Mouse (Mus musculus) heart, embryonic 14.5 days (tissue): Measurements from ENCODE around the gene Slc44a1. TPM values are rescaled to one million over a fixed set of nuclear protein-coding genes. Genes with fewer than 3 reads are reported as not detected.

ENCODE experiments used
- ATAC-seq: fragments of 200-750 bp; cut with Nextera tagmentation; 2 replicates; pipeline ENCODE4 v1.8.0; 2017; ENCODE audit warnings: low read depth, moderate TSS enrichment; ENCODE audit not compliant: insufficient number of reproducible peaks, insufficient read depth, low FRiP score
- H3K27ac ChIP-seq, 2 experiments: fragments of 200-500 bp in 1 of 2; fragments of 300-500 bp in 1 of 2; sonication (generic) in 1 of 2; replicated peaks in 1 of 2; 2 replicates each; pipeline ENCODE4 v1.5.1; 2012 to 2014; ENCODE audit warnings: low read depth in 2 of 2, low read length in 2 of 2, control low read depth in 1 of 2, mild to moderate bottlenecking in 1 of 2, mixed read lengths in 1 of 2; ENCODE audit not compliant: control insufficient read depth in 1 of 2, insufficient read depth in 1 of 2
- H3K27me3 ChIP-seq: fragments of 300-500 bp; sonication (generic); 2 replicates; pipeline ENCODE4 v1.6.1; 2014; ENCODE audit warnings: mild to moderate bottlenecking, low read length, control low read depth; ENCODE audit not compliant: control insufficient read depth, insufficient read depth
- H3K36me3 ChIP-seq: fragments of 300-500 bp; sonication (generic); 2 replicates; pipeline ENCODE4 v1.6.1; 2014; ENCODE audit warnings: mild to moderate bottlenecking, control low read depth, low read length, mixed read lengths; ENCODE audit not compliant: control insufficient read depth, insufficient read depth
- H3K4me1 ChIP-seq, 2 experiments: fragments of 200-500 bp in 1 of 2; fragments of 300-500 bp in 1 of 2; sonication (generic) in 1 of 2; 2 replicates each; pipeline ENCODE4 v1.6.1; 2012 to 2014; ENCODE audit warnings: low read length in 2 of 2, control low read depth in 1 of 2, mixed read lengths in 1 of 2; ENCODE audit not compliant: control insufficient read depth in 2 of 2, insufficient read depth in 2 of 2
- H3K4me2 ChIP-seq: fragments of 300-500 bp; sonication (generic); 2 replicates; pipeline ENCODE4 v1.6.1; 2014; ENCODE audit warnings: mild to moderate bottlenecking, low read length
- H3K4me3 ChIP-seq, 2 experiments: fragments of 200-500 bp in 1 of 2; fragments of 300-500 bp in 1 of 2; sonication (generic) in 1 of 2; 2 replicates each; pipeline ENCODE4 v1.5.1; 2012 to 2014; ENCODE audit warnings: low read length in 2 of 2, mild to moderate bottlenecking in 2 of 2, control low read depth in 1 of 2, low read depth in 1 of 2, moderate library complexity in 1 of 2; ENCODE audit not compliant: control insufficient read depth in 1 of 2, insufficient read depth in 1 of 2
- H3K9ac ChIP-seq: fragments of 300-500 bp; sonication (generic); 2 replicates; pipeline ENCODE4 v1.6.1; 2014; ENCODE audit warnings: mild to moderate bottlenecking, low read length
- H3K9me3 ChIP-seq: fragments of 300-500 bp; sonication (generic); 2 replicates; pipeline ENCODE4 v1.6.1; 2016; ENCODE audit warnings: low read length, control low read depth; ENCODE audit not compliant: control insufficient read depth
- WGBS: fragments of 180-500 bp; shearing (Covaris S2); extraction: QIAGEN DNeasy Blood & Tissue Kit; methylation state at CpG from one replicate; pipeline ENCODE4 v1.1.7; 2014; 5-methylcytosine and 5-hydroxymethylcytosine counted together
- polyA plus RNA-seq: library from polyadenylated mRNA; unstranded; fragments of >200 nt; fragmentation: Nextera tagmentation; extraction: Ambion mirVana; gene quantifications from 2 replicates; pipeline ENCODE4 v1.2.1, GENCODE M21; 2014

Gene Slc44a1
- polyA plus RNA-seq, 1 experiment from 2014 or later: 34.0 TPM

- H3K4me3 ChIP-seq: no peak overlapping the region
- no peaks in the 10 kb centered on the region for H3K27me3 ChIP-seq
- no peak overlapping the region for H3K9ac ChIP-seq
- no peak overlapping the region for H3K27ac ChIP-seq
- no peak for ATAC-seq
- H3K4me2 ChIP-seq: no peak overlapping the region
- no peaks in the 10 kb centered on the region for H3K9me3 ChIP-seq
- H3K4me1 ChIP-seq: peaks cover 6 to 7% of the 10 kb centered on the region in 2 experiments; a peak in 2 of 4 replicates
- no peaks in the 10 kb centered on the region for H3K36me3 ChIP-seq
- 65% methylated on average over 1 of the region's 1 CpGs for WGBS
These were observed 148.7 kb downstream of the Slc44a1 start for GRCm38 (mm10) chr4:53588936-53589335.

- Histone ChIP-seq H3K27me3 (no peaks in the 10 kb centered on the region), H3K4me3 (no peak overlapping the region), H3K9me3 (no peaks in the 10 kb centered on the region), H3K4me2 (no peak overlapping the region), H3K36me3 (no peaks in the 10 kb centered on the region), H3K9ac (no peak overlapping the region), H3K4me1 (peaks cover 6 to 7% of the 10 kb centered on the region in 2 experiments; a peak in 2 of 4 replicates), H3K27ac (no peak overlapping the region)
- 74% methylated on average over 4 of the region's 4 CpGs for WGBS
- ATAC-seq: no peak
These were observed 149.3 kb downstream of the Slc44a1 start for GRCm38 (mm10) chr4:53589466-53589865.

GRCm38 (mm10) chr4:53590163-53590562, 149.9 kb downstream of the Slc44a1 start:
- no peak overlapping the region for H3K4me3 ChIP-seq
- H3K4me2 ChIP-seq: no peak overlapping the region
- H3K9me3 ChIP-seq: no peaks in the 10 kb centered on the region
- peaks cover 6 to 7% of the 10 kb centered on the region in 2 experiments; a peak in 2 of 4 replicates for H3K4me1 ChIP-seq
- no peak for ATAC-seq
- 42% methylated on average over 4 of the region's 4 CpGs for WGBS
- no peak overlapping the region for H3K27ac ChIP-seq
- no peaks in the 10 kb centered on the region for H3K27me3 ChIP-seq
- H3K36me3 ChIP-seq: no peaks in the 10 kb centered on the region
- H3K9ac ChIP-seq: no peak overlapping the region

GRCm38 (mm10) chr4:53590691-53591447, 150.7 kb downstream of the Slc44a1 start:
- peak overlapping the region in 1 of 2 experiments; percentile 81; a peak in 1 of 4 replicates for H3K27ac ChIP-seq
- no peaks in the 10 kb centered on the region for H3K36me3 ChIP-seq
- H3K9me3 ChIP-seq: no peaks in the 10 kb centered on the region
- peaks cover 6 to 7% of the 10 kb centered on the region in 2 experiments; a peak in 2 of 4 replicates for H3K4me1 ChIP-seq
- no peaks in the 10 kb centered on the region for H3K27me3 ChIP-seq
- no peak overlapping the region for H3K9ac ChIP-seq
- H3K4me2 ChIP-seq: no peak overlapping the region
- ATAC-seq: no peak
- no peak overlapping the region for H3K4me3 ChIP-seq
- WGBS: 76% methylated on average over 7 of the region's 7 CpGs

- peaks cover 6 to 7% of the 10 kb centered on the region in 2 experiments; a peak in 2 of 4 replicates for H3K4me1 ChIP-seq
- H3K4me3 ChIP-seq: no peak overlapping the region
- H3K9ac ChIP-seq: no peak overlapping the region
- 75% methylated on average over 11 of the region's 11 CpGs for WGBS
- H3K9me3 ChIP-seq: no peaks in the 10 kb centered on the region
- no peaks in the 10 kb centered on the region for H3K36me3 ChIP-seq
- H3K4me2 ChIP-seq: no peak overlapping the region
- ATAC-seq: no peak
- peak overlapping the region in 1 of 2 experiments; percentile 81; a peak in 2 of 4 replicates for H3K27ac ChIP-seq
- no peaks in the 10 kb centered on the region for H3K27me3 ChIP-seq
These were observed 151.3 kb downstream of the Slc44a1 start for GRCm38 (mm10) chr4:53591536-53591935.

- Histone ChIP-seq H3K27ac (peak overlapping the region; percentile 75 to 81), H3K9me3 (no peaks in the 10 kb centered on the region), H3K27me3 (no peaks in the 10 kb centered on the region), H3K4me2 (no peak overlapping the region; the same call in 1 of the 2 replicates), H3K9ac (no peak overlapping the region), H3K4me1 (peaks cover 6 to 7% of the 10 kb centered on the region in 2 experiments; a peak in 2 of 4 replicates), H3K36me3 (no peaks in the 10 kb centered on the region), H3K4me3 (no peak overlapping the region)
- WGBS: 57% methylated on average over 8 of the region's 8 CpGs
- peak; percentile 75; the same call in 1 of the 2 replicates for ATAC-seq
These were observed 151.7 kb downstream of the Slc44a1 start for GRCm38 (mm10) chr4:53591941-53592340.

- Histone ChIP-seq H3K27me3 (no peaks in the 10 kb centered on the region), H3K27ac (peak overlapping the region; percentile 75 to 81), H3K4me3 (no peak overlapping the region), H3K36me3 (no peaks in the 10 kb centered on the region), H3K9me3 (no peaks in the 10 kb centered on the region), H3K4me2 (no peak overlapping the region; the same call in 1 of the 2 replicates), H3K4me1 (peaks cover 6 to 7% of the 10 kb centered on the region in 2 experiments; a peak in 2 of 4 replicates), H3K9ac (no peak overlapping the region)
- 53% methylated on average over 9 of the region's 9 CpGs for WGBS
- peak; percentile 66 for ATAC-seq
These were observed 152.2 kb downstream of the Slc44a1 start for GRCm38 (mm10) chr4:53592386-53592785.
